Comparison of ENCODE assay signal across 7 mouse cellular contexts in genomic region chr4:133887672-133888453, GRCm38 (mm10). TPM values are rescaled to one million over a fixed set of nuclear protein-coding genes. Genes with fewer than 3 reads are reported as not detected.
DNase-seq lines count a peak whose midpoint lies in the region; ATAC-seq lines count a peak whose summit lies in the region.

Gene Rps6ka1 (minus strand): TSS chr4:133887797.

- ATAC-seq in megakaryocyte, adult 5-6 weeks (ENCODE audit: poor library complexity, severe bottlenecking): peak; percentile 72

- peak; percentile 74 to 75 for DNase-seq in adrenal gland, adult 18-20 months (ENCODE audit: low spot score in 2 of 2)
- DNase-seq in embryo, embryonic 11 days: peak; percentile 94
- DNase-seq in gastrocnemius, postnatal 25 days: peak; percentile 58
- DNase-seq in induced T-regulatory cell, adult 2 months (ENCODE audit: low read depth): peak; percentile 83
- DNase-seq in left cerebral cortex, adult 9 months (ENCODE audit: low spot score in 2 of 2): peak; percentile 40 to 69
- peak; percentile 80 to 84 for DNase-seq in right cerebral cortex, postnatal 10 days (ENCODE audit: low spot score in 2 of 2)

RNA-seq across cellular contexts. Expression of gene Rps6ka1, which starts in this region (rescaled TPM):
- 10 to 100 TPM; 11.1 to 17.2 TPM for total RNA-seq in adrenal gland, adult 18-20 months (2021)
- 1 to 10 TPM; 4.0 to 4.3 TPM for total RNA-seq in gastrocnemius, postnatal 25 days (2021)
- total RNA-seq in megakaryocyte, adult 5-6 weeks (2015): 109 and 112 TPM in 2 replicates
- 156 and 160 TPM in 2 replicates for total RNA-seq in megakaryocyte, adult 5-6 weeks (2017)

Comparison
In these comparisons a context has a peak if more than half of its experiments do, and no peak if none do; other contexts are left out.
1. Peak in every context shown above with its lines: DNase-seq and ATAC-seq.
2. RNA of gene Rps6ka1 (total RNA-seq): 109 to 160 TPM in megakaryocyte, adult 5-6 weeks; 11.1 to 17.2 TPM in adrenal gland, adult 18-20 months and 4.0 to 4.3 TPM in gastrocnemius, postnatal 25 days; every median in the first group is over 4 times any median in the second.